Mouse (Mus musculus) cortical plate, adult 2 months (tissue): ENCODE results near the gene Uhmk1.

Experiments used
- CTCF ChIP-seq: fragments of 200-500 bp; IDR thresholded peaks from 2 replicates; pipeline ENCODE4 v1.5.1; 2011; ENCODE audit warnings: mild to moderate bottlenecking, control low read depth, low read length; ENCODE audit not compliant: insufficient read depth; ENCODE audit errors: extremely low read depth
- POLR2A ChIP-seq: fragments of 200-500 bp; IDR thresholded peaks from 2 replicates; pipeline ENCODE4 v1.6.1; 2011; ENCODE audit warnings: mild to moderate bottlenecking, low read length, control low read depth; ENCODE audit not compliant: insufficient read depth; ENCODE audit errors: extremely low read depth

DNA sequence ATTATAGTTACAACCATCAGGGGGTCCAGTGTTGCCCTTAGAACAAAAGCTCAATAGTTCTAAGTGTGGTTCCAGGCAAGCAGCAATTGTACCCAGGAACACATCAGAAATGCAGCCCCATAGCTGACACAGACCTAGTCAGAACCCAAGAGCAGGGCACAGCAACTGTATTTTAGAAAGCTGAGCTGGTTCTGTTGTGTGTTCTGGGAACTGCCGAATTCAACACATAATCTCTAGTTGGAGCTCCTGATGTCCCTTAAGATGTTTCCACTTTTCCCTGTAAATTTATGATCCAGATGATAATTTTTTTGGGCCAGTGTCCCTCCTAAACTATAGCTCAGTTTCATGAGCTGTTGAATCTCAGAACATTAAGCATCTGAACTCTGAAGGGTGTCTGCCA is 23.3 kb downstream of the Uhmk1 start:
- TF ChIP-seq CTCF (no peak), POLR2A (no peak)
